Mouse (Mus musculus): ENCODE data around the gene Slc9a8.

DNA sequence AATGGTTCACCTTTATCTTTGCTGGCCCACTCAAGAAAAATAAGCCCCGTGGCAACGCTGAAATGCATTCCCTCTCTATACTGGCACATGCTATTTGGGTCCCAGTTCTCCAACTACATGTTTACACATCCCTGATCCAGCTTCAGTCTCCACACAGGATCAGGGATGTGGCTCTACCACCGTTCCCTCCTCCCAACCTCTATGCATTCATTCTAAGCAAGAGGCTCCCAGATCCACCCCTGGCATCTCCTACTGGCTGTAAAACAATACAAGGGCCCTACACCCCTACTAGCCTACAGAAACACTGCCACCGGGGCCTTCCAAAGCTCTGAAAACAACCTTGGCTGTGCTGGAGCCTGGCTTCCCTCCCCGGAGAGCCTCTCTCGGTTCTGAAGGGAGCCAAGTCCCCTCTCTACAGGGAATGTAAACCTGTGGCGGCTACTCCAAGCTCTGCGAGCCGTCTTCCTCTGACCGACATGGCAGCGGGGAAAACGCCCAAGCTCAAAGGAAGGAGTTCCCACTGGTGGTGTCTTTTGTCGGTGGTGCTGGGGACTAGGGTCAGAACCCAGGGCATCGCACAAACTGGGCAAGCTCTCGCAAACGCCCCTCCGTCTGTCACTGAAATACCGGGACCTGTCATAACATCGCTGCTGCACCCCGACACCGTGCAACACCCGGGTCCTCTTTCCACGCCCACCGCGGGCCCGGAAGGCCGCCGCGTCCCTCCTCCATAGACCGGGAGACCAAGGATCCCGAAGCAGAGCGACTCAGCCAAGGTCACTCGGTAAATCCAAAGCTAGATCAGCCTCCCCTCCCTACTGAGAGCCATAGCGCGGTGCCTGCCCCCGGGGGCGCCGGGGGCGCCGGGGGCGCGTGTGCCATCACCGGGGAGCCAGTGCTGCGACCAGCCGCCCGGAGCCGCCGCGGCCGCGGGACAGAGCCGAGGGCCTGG, 70.5 kb downstream of the Slc9a8 start, which contains the start of gene Rnf114:
- no peak for TF ChIP-seq CTCF (IDR thresholded peaks at IDR 0.05; ENCODE audit: low read depth)
- no peak for TF ChIP-seq EP300 (optimal IDR thresholded peaks at IDR 0.05)

Measured in stomach, postnatal 0 days (tissue).